Mouse (Mus musculus) liver, adult 2 months (tissue): ENCODE data around the gene B4galt5.

Source experiments
- CTCF ChIP-seq: fragments of 200-500 bp; IDR thresholded peaks from 2 replicates; pipeline ENCODE4 v1.5.1; 2011; ENCODE audit warnings: low read depth, low read length, control low read depth
- POLR2A ChIP-seq: fragments of 200-500 bp; IDR thresholded peaks from 2 replicates; pipeline ENCODE4 v1.6.1; 2011; ENCODE audit warnings: low read length, control low read depth; ENCODE audit not compliant: insufficient read depth; ENCODE audit errors: extremely low read depth

DNA sequence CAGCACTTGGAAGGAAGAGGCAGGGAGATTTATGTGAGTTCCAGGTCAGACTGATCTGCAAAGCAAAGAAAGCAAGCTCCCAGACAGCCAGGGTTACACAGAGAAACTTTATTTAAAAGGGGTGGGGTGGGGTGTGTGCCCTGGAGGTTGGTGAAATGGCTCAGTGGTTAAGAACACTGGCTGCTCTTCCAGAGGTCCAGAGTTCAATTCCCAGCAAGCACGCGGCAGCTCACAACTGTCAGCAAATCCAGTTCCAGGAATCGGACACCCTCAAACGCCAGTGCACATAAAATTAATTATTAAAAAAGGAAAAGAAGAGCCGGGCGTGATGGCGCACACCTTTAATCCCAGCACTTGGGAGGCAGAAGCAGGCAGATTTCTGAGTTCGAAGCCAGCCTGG lies 5.1 kb upstream of the B4galt5 start:
- no peak for TF ChIP-seq POLR2A
- TF ChIP-seq CTCF: no peak
